Mouse (Mus musculus): ENCODE results near the gene Cdkn2c. TPM values are rescaled to one million over a fixed set of nuclear protein-coding genes. Genes with fewer than 3 reads are reported as not detected.
A peak's percentile ranks its signal among the peaks of the same experiment; 100 is the strongest.

Gene Cdkn2c
- polyA plus RNA-seq, 1 experiment, result 6.0 TPM

DNA sequence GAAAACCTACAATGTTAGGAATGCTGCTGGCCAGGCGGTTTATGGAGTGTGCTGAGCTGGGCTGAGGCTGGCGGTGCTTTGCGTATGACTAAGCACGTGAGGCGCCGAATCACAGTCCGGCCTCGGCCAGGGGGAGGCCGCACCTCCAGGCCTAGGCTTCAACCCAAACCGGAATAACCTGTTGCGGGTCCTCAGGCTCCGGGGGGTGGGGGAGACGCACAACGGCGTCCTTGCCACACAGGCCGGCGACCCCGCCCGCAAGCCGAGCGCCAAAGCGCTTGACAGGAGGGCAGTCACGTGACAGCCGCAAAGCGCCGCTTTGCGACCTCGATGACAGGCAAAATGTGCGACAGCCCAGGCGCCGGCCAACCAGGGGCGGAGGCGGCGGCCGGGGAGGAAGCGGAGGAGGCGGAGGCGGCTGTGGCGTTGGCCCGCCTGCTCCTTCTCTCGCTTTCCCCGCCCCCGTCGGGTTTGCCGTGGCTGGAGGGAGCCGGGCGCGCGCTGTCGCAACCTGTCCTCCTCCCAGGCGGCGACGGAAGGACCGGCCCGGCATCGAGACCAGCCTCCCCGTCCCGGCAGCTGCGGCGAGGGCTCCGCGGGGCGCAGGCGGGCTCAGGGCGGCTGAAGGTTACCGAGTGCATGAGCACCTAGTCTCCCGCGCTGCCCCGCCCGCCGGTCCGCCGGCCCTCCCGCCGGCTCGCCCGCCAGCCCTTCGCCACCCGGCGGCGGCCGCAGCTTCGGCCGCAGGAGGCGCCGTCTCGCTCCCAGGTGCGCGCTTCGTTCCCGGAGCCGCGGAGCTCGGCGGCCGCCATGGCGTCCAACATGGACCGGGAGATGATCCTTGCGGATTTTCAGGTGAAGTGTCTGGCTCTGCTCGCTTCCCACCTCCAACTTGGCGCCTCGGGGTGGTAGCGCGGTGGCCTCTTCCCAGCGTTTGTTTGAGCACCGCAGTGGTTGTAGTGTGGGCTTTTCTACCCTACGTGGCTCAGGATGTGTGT lies 9.5 kb upstream of the Cdkn2c start, which contains the start of gene Faf1:
Gene Faf1, plus strand, starts transcription at position 371 of the 998 bp plus-strand sequence.
- WGBS, result under 1% methylated on average over 106 of the region's 107 CpGs
- Histone ChIP-seq H3K27ac (ENCODE audit: insufficient read depth, low read depth, low read length) (peak within 1 kb of the TSS; percentile 84), H3K27me3 (ENCODE audit: control insufficient read depth, insufficient read depth, low read length) (no peaks in the 10 kb centered on the region), H3K4me3 (ENCODE audit: low read depth, low read length) (peak within 1 kb of the TSS; percentile 78), H3K36me3 (ENCODE audit: control insufficient read depth, insufficient read depth, low read length) (no peaks in the 10 kb centered on the region; the same call in 1 of the 2 replicates), H3K4me1 (ENCODE audit: control insufficient read depth, insufficient read depth, insufficient read length, low read length) (no peaks in the 10 kb centered on the region; the same call in 1 of the 2 replicates)
- TF ChIP-seq CTCF (IDR thresholded peaks at IDR 0.05; ENCODE audit: extremely low read depth, insufficient read length, insufficient replicate concordance, low read depth, low read length), result no peak
- peak; percentile 76 for TF ChIP-seq POLR2A (IDR thresholded peaks at IDR 0.05; ENCODE audit: low read depth, low read length)

- no peak for TF ChIP-seq POLR2A (IDR thresholded peaks at IDR 0.05; ENCODE audit: low read depth, low read length)
- no peak for TF ChIP-seq CTCF (IDR thresholded peaks at IDR 0.05; ENCODE audit: extremely low read depth, insufficient read length, insufficient replicate concordance, low read depth, low read length)
Measured at GRCm38 (mm10) chr4:109674097-109674496, 7.1 kb upstream of the Cdkn2c start.

DNA sequence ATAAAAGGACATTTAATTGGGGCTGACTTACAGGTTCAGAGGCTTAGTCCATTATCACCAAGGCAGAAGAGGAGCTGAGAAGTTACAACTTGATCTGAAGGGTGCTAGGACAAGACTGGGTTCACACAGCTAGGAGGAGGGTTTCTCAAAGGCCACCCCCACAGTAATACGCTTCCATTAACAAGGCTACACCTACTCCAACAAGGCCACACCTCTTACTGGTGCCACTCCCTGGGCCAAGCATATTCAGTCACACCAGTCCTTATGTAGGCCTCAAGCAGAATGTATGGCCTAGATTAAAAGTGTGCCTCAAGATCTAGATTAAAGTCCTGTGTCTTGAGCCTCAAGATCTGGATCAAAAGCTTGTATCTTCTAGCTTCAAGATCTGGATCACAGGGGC lies 5.0 kb upstream of the Cdkn2c start:
- H3K36me3 ChIP-seq (ENCODE audit: control insufficient read depth, insufficient read depth, low read length), result no peaks in the 10 kb centered on the region
- no peak for TF ChIP-seq POLR2A (IDR thresholded peaks at IDR 0.05; ENCODE audit: low read depth, low read length)
- TF ChIP-seq CTCF (IDR thresholded peaks at IDR 0.05; ENCODE audit: extremely low read depth, insufficient read length, insufficient replicate concordance, low read depth, low read length), result no peak
- 61% methylated on average over 1 of the region's 1 CpGs for WGBS
- H3K27ac ChIP-seq (ENCODE audit: insufficient read depth, low read depth, low read length), result no peak overlapping the region
- no peaks in the 10 kb centered on the region for H3K4me1 ChIP-seq (ENCODE audit: control insufficient read depth, insufficient read depth, insufficient read length, low read length)
- H3K4me3 ChIP-seq (ENCODE audit: low read depth, low read length), result no peak overlapping the region
- H3K27me3 ChIP-seq (ENCODE audit: control insufficient read depth, insufficient read depth, low read length), result no peaks in the 10 kb centered on the region

More at GRCm38 (mm10) chr4:109674097-109674496, 7.1 kb upstream of the Cdkn2c start:
- H3K4me3 ChIP-seq (ENCODE audit: low read depth, low read length), result no peak overlapping the region
- no peak overlapping the region for H3K27ac ChIP-seq (ENCODE audit: insufficient read depth, low read depth, low read length)
- H3K4me1 ChIP-seq (ENCODE audit: control insufficient read depth, insufficient read depth, insufficient read length, low read length), result no peaks in the 10 kb centered on the region; the same call in 1 of the 2 replicates
- no peaks in the 10 kb centered on the region for H3K36me3 ChIP-seq (ENCODE audit: control insufficient read depth, insufficient read depth, low read length)
- 90% methylated on average over 2 of the region's 2 CpGs for WGBS
- H3K27me3 ChIP-seq (ENCODE audit: control insufficient read depth, insufficient read depth, low read length), result no peaks in the 10 kb centered on the region

DNA sequence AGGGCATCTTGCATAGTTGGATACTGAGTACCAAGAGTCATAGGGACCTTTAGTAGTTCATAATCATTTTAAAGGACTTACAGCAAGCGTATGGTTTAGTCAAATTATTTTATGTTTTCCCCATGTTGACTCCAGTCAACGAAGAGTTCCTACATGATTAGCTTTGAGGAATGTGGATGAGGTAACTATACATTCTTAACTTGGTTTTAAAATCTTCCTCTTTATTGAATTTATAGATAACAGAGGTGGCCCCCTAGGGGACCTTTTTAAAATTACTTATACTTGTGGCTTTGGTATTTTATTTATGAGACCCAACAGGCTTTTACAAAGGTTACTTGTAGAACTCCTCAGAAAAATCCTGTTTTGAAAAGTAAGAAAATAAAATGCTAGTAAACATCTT lies 3.2 kb upstream of the Cdkn2c start:
- no peak overlapping the region for H3K4me3 ChIP-seq (ENCODE audit: low read depth, low read length)
- no peaks in the 10 kb centered on the region for H3K4me1 ChIP-seq (ENCODE audit: control insufficient read depth, insufficient read depth, insufficient read length, low read length)
- no peaks in the 10 kb centered on the region for H3K27me3 ChIP-seq (ENCODE audit: control insufficient read depth, insufficient read depth, low read length)
- TF ChIP-seq CTCF (IDR thresholded peaks at IDR 0.05; ENCODE audit: extremely low read depth, insufficient read length, insufficient replicate concordance, low read depth, low read length) (no peak), POLR2A (IDR thresholded peaks at IDR 0.05; ENCODE audit: low read depth, low read length) (no peak)
- 56% methylated on average over 2 of the region's 2 CpGs for WGBS
- no peaks in the 10 kb centered on the region for H3K36me3 ChIP-seq (ENCODE audit: control insufficient read depth, insufficient read depth, low read length)
- H3K27ac ChIP-seq (ENCODE audit: insufficient read depth, low read depth, low read length), result no peak overlapping the region

DNA sequence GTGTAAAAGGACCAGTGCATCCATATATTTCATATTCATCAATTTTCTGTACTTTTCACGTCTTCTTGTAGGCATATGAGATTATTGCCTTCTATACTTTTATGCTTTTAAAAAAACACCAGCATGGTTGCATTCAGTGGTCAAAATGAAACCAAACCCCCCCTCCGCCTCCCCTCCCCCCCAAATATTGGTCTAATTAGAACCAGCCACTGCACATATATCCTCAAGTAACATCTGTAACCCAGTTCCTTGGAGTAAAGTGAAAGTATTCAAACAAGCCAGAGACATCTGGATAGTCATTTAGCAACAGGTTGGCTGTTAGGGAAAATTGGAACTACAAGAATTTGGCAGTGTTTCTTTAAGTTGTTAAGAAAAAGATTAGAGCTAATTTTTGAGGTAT lies 529 bp upstream of the Cdkn2c start:
- WGBS, result 41% methylated on average over 2 of the region's 2 CpGs
- H3K4me1 ChIP-seq (ENCODE audit: control insufficient read depth, insufficient read depth, insufficient read length, low read length), result no peaks in the 10 kb centered on the region
- H3K4me3 ChIP-seq (ENCODE audit: low read depth, low read length), result no peak overlapping the region
- no peaks in the 10 kb centered on the region for H3K27me3 ChIP-seq (ENCODE audit: control insufficient read depth, insufficient read depth, low read length)
- no peak overlapping the region for H3K27ac ChIP-seq (ENCODE audit: insufficient read depth, low read depth, low read length)
- no peaks in the 10 kb centered on the region for H3K36me3 ChIP-seq (ENCODE audit: control insufficient read depth, insufficient read depth, low read length)
- TF ChIP-seq POLR2A (IDR thresholded peaks at IDR 0.05; ENCODE audit: low read depth, low read length), result no peak
- TF ChIP-seq CTCF (IDR thresholded peaks at IDR 0.05; ENCODE audit: extremely low read depth, insufficient read length, insufficient replicate concordance, low read depth, low read length), result no peak

DNA sequence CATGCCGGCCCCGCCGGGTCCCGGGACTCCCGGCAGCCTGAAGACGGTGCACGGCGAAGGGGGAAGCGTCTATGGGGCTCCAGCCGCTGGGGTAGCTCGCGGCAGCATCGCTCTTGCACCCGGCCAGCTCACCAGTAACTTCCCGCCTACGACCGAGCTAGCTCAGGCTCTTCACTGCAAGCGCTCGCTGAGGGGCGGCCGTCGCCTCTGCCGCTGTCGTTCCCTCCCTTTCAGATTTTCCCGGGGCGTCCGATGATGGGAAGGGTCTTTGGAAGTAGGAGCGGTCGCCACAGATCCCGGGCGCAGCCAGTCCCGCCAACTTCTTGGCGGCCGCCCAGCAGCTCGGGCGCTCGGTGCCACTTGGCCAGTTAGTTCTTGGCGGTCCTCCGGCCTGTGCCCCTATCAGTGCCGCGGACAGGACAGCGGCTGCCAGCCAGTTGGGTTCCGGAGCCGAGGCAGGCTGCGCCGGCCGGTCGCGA lies 968 bp downstream of the Cdkn2c start:
- H3K27ac ChIP-seq (ENCODE audit: insufficient read depth, low read depth, low read length), result peak overlapping the region; percentile 52

More for the DNA sequence above, 968 bp downstream of the Cdkn2c start:
- H3K4me3 ChIP-seq (ENCODE audit: low read depth, low read length), result peak overlapping the region; percentile 83
- H3K36me3 ChIP-seq (ENCODE audit: control insufficient read depth, insufficient read depth, low read length), result peaks cover 2% of the 10 kb centered on the region; the same call in 1 of the 2 replicates
- no peaks in the 10 kb centered on the region for H3K4me1 ChIP-seq (ENCODE audit: control insufficient read depth, insufficient read depth, insufficient read length, low read length)
- TF ChIP-seq CTCF (IDR thresholded peaks at IDR 0.05; ENCODE audit: extremely low read depth, insufficient read length, insufficient replicate concordance, low read depth, low read length) (no peak), POLR2A (IDR thresholded peaks at IDR 0.05; ENCODE audit: low read depth, low read length) (0 out of 2 replicates have a peak, but pooled peaks have one; percentile 11)
- under 1% methylated on average over 49 of the region's 49 CpGs for WGBS
- no peaks in the 10 kb centered on the region for H3K27me3 ChIP-seq (ENCODE audit: control insufficient read depth, insufficient read depth, low read length)

Measured in small intestine, adult 2 months (tissue).